Mouse (Mus musculus): Measurements from ENCODE around the gene Col23a1.

- TF ChIP-seq POLR2A (IDR thresholded peaks at IDR 0.05; ENCODE audit: low read depth, low read length), result no peak
- TF ChIP-seq CTCF (IDR thresholded peaks at IDR 0.05; ENCODE audit: borderline replicate concordance, insufficient read depth, low read length), result no peak
Measured at GRCm38 (mm10) chr11:51443818-51444217, 154.1 kb downstream of the Col23a1 start.

Data from embryonic fibroblast, embryonic 13.5 days (primary cell).